Mouse (Mus musculus) hematopoietic stem cell, adult 5-6 weeks (primary cell): ENCODE measurements around the gene Gtf2ird1. TPM values are rescaled to one million over a fixed set of nuclear protein-coding genes. Genes with fewer than 3 reads are reported as not detected.
"Not testable (repeated sequence)": the region's sequence is repeated elsewhere in the genome, so short reads cannot be mapped to it uniquely, and the experiment has no call there.

Source experiments
- ATAC-seq, 2 experiments: fragments of 125-278 bp in 1 of 2; replicated peaks in 1 of 2; 2 replicates each; pipeline ENCODE4 v1.8.0; 2016 to 2017; ENCODE audit warnings: inconsistent platforms in 2 of 2, mild to moderate bottlenecking in 2 of 2, moderate number of reproducible peaks in 2 of 2, low read depth in 1 of 2, moderate TSS enrichment in 1 of 2; ENCODE audit not compliant: low FRiP score in 2 of 2, poor library complexity in 2 of 2, severe bottlenecking in 2 of 2, insufficient read depth in 1 of 2, low TSS enrichment in 1 of 2
- total RNA-seq: library from RNA; stranded (forward); fragments of 172-1452, 232-1000 nt; gene quantifications from 2 replicates; pipeline ENCODE4 v1.2.3, GENCODE M21; 2017

Gene Gtf2ird1
- total RNA-seq, 1 experiment from 2014 or later: 28.3 TPM

DNA sequence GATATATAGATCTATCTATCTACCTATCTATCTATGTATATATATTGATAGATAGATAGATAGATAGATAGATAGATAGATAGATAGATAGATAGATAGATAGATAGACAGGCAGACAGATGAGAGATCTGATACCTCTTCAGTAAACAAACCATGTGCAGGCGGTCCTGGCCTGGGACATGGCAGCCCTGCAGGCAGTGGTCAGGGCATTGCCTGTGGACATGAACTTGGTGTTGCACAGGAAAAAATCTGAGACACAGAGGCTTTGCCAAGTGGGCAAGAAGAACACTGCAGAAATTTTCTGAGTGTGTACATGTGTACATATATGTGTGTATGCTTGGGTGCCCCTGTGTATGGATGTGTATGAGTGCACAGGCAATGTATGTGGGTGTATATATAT is 26.8 kb upstream of the Gtf2ird1 start:
- ATAC-seq: no peak

DNA sequence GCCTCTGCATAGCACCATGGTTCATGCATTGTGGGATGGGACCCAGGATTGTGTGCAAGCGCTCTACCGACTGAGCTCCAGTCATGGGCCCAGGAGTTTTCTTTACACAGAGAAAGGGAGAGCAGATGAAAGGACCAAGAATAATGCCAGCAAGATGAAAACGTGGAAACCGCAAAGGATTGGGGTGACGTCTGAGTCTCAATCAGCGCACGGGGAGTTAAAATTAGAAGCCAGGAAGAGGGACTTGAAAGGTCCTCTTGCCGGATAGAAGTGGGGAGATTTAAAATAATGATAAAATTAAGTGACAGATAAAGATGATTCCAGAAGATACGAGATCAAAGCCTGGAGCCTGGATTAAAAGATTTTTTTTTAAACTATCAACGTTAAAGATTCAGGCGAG is 25.8 kb upstream of the Gtf2ird1 start:
- ATAC-seq: no peak

DNA sequence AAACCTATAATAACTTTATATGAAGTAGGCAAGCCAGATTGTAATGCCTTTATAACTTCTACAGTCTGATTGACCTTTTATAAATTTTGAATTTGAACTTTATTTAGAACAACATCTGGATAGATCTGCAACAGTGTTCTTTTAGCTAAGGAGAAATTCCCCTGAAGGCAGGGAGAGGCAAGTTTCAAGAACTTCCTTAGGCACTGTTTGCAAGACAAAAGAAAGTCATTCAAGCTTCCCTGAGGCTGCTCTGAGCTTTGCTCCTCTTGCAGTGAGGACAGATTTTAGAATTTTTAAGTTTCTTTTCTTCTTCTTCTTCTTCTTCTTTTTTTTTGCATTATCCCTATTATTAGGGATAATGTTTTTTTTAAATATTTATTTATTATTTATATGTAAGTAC is 22.4 kb upstream of the Gtf2ird1 start:
- ATAC-seq: not testable (repeated sequence)

DNA sequence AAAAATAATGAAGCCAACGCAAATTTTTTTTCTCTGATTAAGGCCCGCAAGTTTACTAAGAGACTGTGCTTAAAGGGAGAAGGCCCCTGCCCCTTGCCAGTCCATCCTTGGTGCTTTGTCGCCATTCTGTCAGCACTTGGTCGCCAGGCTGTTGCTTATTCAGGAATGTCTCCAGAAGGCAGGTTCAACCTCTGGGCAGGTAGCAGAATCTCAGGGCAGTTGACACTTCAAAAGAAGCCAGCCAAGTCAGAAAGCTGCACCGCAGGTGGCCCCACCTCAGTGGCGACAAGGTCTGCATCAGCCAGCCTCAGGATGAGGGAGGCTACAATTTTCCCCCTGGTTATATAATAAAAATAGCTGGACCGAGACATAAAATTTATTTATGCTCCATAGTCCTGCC is 19.2 kb upstream of the Gtf2ird1 start:
- ATAC-seq: not testable (repeated sequence)

DNA sequence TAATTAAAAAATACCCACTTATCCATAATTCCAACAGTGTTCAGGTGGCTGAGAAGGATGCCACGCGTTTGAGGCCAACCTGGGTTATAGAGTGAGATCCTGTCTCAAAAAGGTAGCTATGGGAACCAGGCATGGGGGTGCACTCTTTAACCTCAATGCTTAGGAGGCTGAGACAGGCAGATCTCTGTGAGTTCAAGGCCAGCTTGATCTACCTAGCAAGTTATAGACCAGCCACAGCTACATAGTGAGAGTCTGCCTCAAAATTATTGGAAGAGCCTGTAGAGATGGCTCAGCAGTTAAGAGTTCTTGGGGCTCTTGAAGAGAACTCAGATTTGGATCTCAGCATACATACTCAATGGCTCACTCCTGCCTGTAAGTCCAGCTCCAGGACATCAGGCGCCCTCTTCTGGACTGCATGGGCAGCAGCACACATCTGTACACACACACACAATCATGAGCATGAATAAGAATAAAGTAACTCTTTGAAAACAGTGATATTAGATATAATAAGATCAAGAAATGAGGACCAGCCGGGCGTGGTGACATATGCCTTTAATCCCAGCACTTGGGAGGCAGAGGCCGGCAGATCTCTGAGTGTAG is 18.6 kb upstream of the Gtf2ird1 start:
- no peak for ATAC-seq

DNA sequence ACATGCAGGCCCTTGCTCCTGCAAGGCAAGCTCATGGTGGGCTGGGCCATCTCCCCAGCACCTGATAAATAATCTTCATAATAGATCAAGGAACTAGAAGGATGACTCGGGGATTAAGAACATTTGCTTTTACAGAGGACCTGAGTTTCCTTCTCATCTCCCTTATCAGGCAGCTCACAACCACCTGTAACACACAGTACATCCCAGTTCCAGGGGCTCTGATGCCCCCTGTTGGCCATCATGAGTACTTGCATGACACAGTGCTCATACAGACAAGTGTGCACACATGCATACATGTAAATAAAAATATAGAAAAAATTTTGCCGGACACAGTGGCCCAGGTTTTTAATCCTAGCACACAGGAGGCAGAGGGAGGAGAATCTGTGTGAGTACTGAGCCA is 17.4 kb upstream of the Gtf2ird1 start:
- ATAC-seq: 0 out of 4 replicates have a peak, but pooled peaks of 1 of the 2 experiments have one; percentile 14

DNA sequence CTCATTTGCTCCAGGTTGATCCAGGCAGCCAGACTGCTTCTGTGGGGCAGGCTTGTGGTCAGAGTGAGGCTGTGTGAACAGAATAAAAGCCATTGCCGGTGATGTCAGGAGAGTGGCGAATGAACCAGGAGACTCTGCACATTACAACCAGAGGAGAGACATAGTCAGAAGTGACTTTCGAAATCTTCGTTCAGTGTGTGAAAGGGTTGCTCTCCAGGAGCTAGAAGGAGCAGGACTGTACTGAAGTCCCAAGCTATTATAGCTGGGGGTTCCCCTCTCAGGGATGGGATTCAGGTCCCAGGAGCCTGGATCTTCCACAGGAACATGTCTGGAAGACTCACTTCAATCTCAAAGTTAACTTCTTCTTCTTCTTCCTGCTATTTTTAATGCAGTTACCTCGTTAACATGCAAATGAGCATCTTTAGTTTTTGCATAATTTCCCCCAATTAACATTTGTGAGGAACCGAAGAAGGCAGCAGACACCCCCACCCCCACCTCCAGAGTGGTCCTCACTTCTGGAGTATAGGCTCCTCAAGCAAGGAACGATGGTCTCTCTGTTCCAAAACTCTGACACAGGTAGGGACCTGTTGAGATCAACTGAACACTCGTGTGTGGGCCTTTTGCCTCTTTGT is 14.1 kb upstream of the Gtf2ird1 start:
- no peak for ATAC-seq

DNA sequence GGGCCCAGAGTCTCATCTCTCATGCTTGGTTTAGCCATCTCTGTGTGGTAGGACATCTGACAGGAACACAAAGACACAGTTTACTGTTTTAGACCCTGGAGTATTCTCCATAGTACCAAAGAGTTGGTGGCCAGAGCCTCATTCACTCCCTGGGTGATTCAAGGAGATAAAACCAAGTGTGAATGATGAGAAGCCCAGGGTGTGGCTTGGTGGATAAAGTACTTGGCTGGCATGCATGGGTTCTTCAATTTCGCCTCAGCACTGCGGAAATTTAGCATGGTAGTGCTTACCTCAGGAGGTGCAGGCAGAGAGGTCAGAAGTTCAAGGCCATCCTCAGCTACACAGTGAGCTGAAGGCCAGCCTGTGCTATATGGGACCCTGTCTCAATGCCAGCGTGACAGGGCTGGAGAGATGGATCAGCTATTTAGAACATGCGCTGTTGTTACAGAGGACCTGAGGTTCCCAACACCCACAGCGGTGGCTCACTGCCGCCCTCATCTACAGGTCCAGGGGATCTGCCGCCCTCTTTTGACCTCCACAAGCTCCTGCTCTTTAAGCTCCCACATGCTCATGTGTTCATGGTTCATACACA is 13.1 kb upstream of the Gtf2ird1 start:
- ATAC-seq: no peak

DNA sequence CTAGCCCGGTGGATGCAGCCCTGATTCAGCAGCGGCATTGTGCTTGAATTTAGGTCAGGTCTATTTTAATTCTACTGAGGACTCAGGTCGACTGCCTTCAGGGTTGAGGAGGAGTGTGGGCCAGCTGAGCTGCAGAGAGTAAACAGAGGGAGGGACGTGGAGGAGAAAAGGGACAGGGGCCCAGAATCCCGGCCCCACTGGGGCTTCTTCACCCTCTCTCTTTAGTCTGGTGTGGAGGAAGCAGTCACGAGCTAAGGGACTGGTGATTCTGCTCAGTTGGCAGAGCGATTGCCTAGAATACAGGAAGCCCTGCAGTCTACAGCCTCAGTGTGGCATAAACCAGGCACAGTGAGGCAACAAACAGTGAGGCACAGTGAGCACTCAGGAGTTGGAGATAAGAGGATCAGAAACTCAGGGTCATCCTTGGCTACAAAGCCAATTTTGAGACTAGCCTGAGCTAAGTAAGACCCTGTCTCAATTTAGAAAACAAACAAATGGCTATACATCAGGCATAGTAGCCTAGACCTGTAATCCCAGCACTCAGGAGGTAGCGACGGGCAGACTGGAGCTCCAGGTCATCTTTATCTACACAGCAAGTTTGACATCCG is 11.7 kb upstream of the Gtf2ird1 start:
- ATAC-seq: peak; percentile 32 to 62; a peak in 3 of 4 replicates

DNA sequence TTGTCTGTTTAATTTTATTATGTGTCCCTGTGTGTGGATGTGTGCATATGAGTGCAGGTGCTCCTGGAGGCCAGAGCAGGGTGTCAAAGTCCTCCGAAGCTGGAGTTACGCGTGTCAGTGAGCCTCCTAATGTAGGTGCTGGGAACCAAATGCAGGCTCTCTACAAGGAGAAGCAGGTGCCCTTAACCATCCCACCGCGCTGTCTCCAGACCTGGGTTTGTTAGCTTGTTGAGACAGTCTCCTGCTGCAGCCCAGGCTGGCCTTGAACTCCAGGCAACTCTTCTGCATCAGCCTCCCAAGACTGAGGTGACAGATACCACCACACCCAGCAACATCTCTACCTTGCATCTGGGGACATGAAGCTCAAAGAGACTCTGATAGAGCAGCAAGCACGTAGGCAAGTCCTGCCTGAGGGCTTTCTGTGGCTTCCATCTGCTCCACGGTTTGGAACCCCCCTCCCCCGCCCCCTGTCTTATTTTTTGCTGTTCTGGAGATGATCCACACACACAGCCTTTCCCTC is 10.6 kb upstream of the Gtf2ird1 start:
- ATAC-seq: no peak

DNA sequence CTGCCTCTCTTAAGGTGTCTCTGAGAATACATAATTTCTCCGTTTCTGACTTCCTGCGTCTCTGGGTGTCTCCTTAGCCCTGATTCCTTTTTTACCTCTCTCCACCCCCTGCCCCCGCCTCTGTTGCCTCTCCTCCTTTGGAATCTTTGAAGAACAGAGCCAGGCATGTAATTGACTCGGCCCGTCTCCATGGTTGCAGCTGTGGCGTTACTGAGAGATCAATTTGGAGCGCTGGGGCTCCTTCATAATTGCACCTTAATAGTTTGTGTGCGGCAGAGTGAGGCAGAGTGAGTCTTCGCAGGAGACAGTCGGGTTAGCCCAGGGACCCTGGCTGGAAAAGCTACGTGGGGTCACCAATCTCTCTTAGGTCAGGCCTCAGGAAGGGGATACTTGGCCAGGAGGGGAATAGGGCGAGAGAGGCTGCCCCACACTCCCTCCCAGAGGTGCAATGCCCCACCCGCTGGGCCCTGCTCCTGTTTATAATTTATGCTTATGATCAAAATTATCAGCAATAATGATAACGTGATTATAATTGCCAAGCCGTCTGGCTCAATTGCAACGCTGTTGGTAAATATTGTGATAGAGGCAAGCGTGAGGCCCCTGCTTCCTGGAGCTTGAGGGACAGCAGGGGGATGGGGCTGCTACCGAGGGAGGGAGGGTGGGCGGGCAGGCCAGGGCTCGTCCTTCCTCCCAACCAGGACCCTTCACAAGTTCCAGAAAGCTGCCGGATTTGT is 9.9 kb upstream of the Gtf2ird1 start:
- ATAC-seq: no peak

DNA sequence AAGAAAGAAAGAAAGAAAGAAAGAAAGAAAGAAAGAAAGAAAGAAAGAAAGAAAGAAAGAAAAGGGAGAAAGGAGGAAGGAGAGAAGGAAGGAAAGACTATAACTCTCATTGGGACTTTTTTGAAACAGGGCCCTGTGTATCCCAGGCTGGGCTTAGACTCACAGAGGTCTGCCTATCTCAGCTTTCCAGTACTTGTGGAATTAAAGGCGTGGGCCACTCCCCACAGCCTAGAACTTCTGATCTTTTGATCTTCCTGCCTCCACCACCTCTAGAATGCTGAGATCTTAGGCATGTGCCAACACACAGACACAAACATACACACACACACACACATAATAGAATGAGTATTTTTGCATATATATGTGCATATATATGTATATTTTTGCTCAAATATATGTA is 8.7 kb upstream of the Gtf2ird1 start:
- no peak for ATAC-seq

DNA sequence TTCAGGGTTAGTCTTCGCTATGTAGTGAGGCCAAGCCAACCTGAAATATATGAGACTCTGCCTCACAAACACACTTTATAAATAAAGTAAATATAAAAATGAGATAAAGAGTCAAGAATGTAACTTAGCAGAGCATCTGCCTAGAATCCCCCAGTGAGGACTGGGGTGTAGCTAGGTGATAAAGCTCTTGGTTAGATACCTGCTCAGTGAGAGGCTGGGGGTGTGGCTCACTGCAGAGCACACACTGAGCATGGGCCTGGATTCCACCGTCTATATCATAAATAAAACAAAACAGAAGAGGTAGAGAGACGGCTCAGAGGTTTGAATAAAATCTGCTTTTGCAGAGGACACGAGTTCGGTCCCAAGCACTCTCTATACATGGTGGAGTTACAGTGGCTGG is 7.7 kb upstream of the Gtf2ird1 start:
- ATAC-seq: no peak

DNA sequence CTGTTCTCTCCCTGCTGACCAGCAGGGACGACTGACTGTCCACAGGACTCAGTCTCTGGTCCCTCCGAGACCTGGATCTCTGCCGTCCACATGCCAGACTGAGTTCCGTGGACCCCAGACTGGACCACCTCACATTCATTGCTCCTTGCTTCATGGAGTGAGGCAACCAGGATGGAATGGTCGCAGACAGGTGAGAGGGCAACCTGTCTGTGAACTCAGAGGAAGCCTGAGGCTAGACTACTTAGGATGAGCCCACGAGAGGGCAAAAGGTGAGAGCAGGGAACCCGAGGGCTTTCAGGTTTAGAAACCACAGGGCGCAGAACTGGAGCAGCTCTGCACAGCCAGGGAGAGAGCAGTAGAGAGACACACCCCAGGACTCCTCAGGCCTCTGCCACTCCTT is 6.2 kb upstream of the Gtf2ird1 start:
- no peak for ATAC-seq

DNA sequence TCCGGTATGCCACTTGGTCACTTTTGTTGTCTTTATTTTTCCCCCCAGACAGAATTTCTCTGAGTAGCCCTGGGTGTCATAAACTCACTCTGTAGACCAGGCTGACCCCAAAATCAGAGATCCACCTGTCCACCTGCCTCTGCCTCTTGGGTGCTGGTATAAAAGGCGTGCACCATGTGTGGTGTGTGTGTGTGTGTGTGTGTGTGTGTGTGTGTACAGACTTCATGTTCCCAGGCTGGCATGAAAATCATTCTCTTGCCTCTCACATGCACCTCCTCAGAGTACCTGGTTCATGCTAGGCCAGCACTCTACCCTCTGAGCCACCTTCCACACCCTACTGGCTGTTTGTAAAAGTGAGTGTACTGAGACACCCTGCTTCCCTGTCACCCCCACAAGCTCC is 5.8 kb upstream of the Gtf2ird1 start:
- ATAC-seq: no peak

DNA sequence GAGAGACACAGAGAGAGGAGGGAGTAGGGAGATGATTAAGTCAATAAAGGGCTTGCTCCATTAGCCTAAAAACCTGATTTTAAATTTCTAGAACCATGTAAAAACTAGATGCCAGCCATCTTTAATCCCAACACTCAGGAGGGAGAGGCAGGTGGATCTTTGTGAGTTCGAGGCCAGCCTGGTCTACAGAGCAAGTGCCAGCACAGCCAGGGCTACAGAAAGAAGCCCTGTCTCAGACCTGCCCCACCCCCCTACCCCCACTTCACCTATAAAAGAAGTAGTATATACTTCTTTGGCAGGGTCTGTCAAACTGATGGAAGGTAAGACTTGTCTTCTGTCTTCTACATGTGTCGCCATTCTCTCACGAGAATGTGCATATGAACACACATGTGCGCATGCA is 4.0 kb upstream of the Gtf2ird1 start:
- ATAC-seq: no peak

DNA sequence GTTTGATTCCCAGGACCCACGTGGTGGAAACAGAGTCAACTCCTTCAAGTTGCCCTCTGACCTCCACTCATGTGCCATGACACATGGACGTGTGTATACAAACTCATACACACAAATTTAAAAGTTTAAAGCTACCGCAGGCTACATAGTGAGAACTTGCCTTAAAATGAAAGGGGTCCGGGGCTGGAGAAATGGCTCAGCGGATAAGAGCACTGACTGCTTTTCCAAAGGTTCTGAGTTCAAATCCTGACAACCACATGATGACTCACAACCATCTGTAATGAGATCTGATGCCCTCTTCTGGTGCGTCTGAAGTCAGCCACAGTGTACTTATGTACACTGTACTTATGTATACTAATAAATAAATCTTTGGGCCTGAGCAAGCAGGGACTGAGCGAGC is 2.6 kb upstream of the Gtf2ird1 start:
- ATAC-seq: no peak

DNA sequence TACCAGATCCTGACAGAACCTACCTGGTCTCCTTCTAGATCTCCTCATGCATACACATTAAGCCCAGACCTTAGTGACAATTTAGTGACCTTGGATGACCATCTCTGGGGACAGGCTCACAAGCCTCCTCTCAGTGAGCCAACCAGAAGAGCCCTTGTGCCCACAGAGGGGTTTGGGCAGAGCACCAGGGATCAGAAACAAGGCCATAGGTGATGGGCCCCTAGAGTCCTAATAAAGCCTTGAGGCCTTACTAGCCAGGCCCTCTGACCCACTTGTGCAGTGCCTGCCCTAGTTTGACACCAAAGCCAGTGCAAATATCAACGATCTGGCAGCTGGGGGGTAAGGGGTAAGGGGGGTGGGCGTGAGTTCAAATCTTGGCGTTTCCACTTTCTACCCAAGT is 1.9 kb upstream of the Gtf2ird1 start:
- ATAC-seq: no peak
